In genomic region chr1:64120421-64120810, GRCm38 (mm10) we compare ENCODE assay signal across 8 mouse cellular contexts. TPM values are rescaled to one million over a fixed set of nuclear protein-coding genes. Genes with fewer than 3 reads are reported as not detected.
DNase-seq lines count a peak whose midpoint lies in the region; ATAC-seq and TF ChIP-seq lines count a peak whose summit lies in the region.

No protein-coding gene starts in this region.

- H3K4me2 ChIP-seq in heart, embryonic 13.5 days = peak overlapping the region; percentile 75
- H3K4me2 ChIP-seq in lung, embryonic 15.5 days = peak overlapping the region; percentile 68

- peak overlapping the region; percentile 84 for H3K4me3 ChIP-seq in testis, adult 2 months (ENCODE audit: control insufficient read depth, low read depth, low read length)
- peak overlapping the region; percentile 84 for H3K4me3 ChIP-seq in heart, embryonic 13.5 days
- H3K4me3 ChIP-seq in lung, embryonic 15.5 days = peak overlapping the region; percentile 85

- peak overlapping the region; percentile 79; the same call in 1 of the 2 replicates for H3K27ac ChIP-seq in testis, adult 2 months (ENCODE audit: control insufficient read depth, insufficient read depth, low read depth, low read length)
- H3K27ac ChIP-seq in heart, embryonic 13.5 days (replicated peaks) = peak overlapping the region; percentile 100
- peak overlapping the region; percentile 100 for H3K27ac ChIP-seq in lung, embryonic 15.5 days

- H3K4me1 ChIP-seq in testis, adult 2 months (ENCODE audit: control insufficient read depth, insufficient read depth, low read length) = peaks cover 5% of the 10 kb centered on the region; the same call in 1 of the 2 replicates
- H3K4me1 ChIP-seq in heart, embryonic 13.5 days = peaks cover 44% of the 10 kb centered on the region
- peaks cover 32% of the 10 kb centered on the region for H3K4me1 ChIP-seq in lung, embryonic 15.5 days

- ATAC-seq in heart, embryonic 13.5 days (ENCODE audit: extremely low read depth, insufficient number of reproducible peaks, low FRiP score, low TSS enrichment) = no peak
- no peak for ATAC-seq in lung, embryonic 15.5 days (ENCODE audit: borderline replicate concordance, extremely low read depth, low FRiP score, low TSS enrichment)
- no peak for ATAC-seq in activated CD4-positive, CD25-positive, alpha-beta regulatory T cell, adult 4 months

- TF ChIP-seq POLR2A in testis, adult 2 months (IDR thresholded peaks at IDR 0.05; ENCODE audit: control insufficient read depth, low read depth, low read length) = no peak

- WGBS in heart, embryonic 13.5 days = 0% methylated on average over 13 of the region's 13 CpGs
- under 1% methylated on average over 13 of the region's 13 CpGs for WGBS in lung, embryonic 15.5 days

- DNase-seq in testis, postnatal 14 days (ENCODE audit: low spot score) = no peak
- peak; percentile 72 for DNase-seq in embryo, embryonic 10 days (ENCODE audit: low spot score)
- peak; percentile 32 to 51 for DNase-seq in kidney, postnatal 25 days
- peak; percentile 51 to 58 for DNase-seq in right cerebral cortex, adult 2 months (ENCODE audit: low spot score in 2 of 2)

- no peaks in the 10 kb centered on the region for H3K27me3 ChIP-seq in testis, adult 2 months (ENCODE audit: control insufficient read depth, insufficient read depth, low read length)
- no peaks in the 10 kb centered on the region for H3K27me3 ChIP-seq in heart, embryonic 13.5 days (replicated peaks)
- H3K27me3 ChIP-seq in lung, embryonic 15.5 days = no peaks in the 10 kb centered on the region

- H3K9me3 ChIP-seq in heart, embryonic 13.5 days = no peaks in the 10 kb centered on the region
- H3K9me3 ChIP-seq in lung, embryonic 15.5 days = no peaks in the 10 kb centered on the region

- H3K36me3 ChIP-seq in testis, adult 2 months (ENCODE audit: control insufficient read depth, insufficient read depth, low read length) = no peaks in the 10 kb centered on the region
- H3K36me3 ChIP-seq in heart, embryonic 13.5 days = no peaks in the 10 kb centered on the region
- no peaks in the 10 kb centered on the region for H3K36me3 ChIP-seq in lung, embryonic 15.5 days

- H3K9ac ChIP-seq in heart, embryonic 13.5 days = peak overlapping the region; percentile 94
- peak overlapping the region; percentile 72 for H3K9ac ChIP-seq in lung, embryonic 15.5 days

- TF ChIP-seq CTCF in testis, adult 2 months (IDR thresholded peaks at IDR 0.05; ENCODE audit: control insufficient read depth, insufficient read depth, insufficient replicate concordance, low read depth, low read length) = no peak

RNA-seq across cellular contexts. Expression of gene Klf7, which starts 1.7 kb away (rescaled TPM):
- polyA plus RNA-seq in testis, adult 2 months (2012; rRNA removed) = 1.1 and 2.5 TPM in 2 replicates
- polyA plus RNA-seq in heart, embryonic 13.5 days (2015; fragmentation: Nextera tagmentation; extraction: Ambion mirVana) = 17.8 and 17.9 TPM in 2 replicates
- polyA plus RNA-seq in lung, embryonic 15.5 days (2015; fragmentation: Nextera tagmentation; extraction: Ambion mirVana) = 23.8 and 23.9 TPM in 2 replicates
- polyA plus RNA-seq in activated CD4-positive, CD25-positive, alpha-beta regulatory T cell, adult 4 months (2017; shearing (Covaris generic)) = 10 to 100 TPM; 18.6 to 19.1 TPM
